Mouse (Mus musculus) right cerebral cortex, adult 18-20 months (tissue): ENCODE measurements at regions not wholly inside any gene's neighbourhood (a gene's known extent, or its start where the extent isn't known, plus 50 kb on each side); places are given as distances from the start of the nearest gene placed in this dataset.
A peak's percentile ranks its signal among the peaks of the same experiment; 100 is the strongest.

ENCODE experiments used
- DNase-seq: peaks from one replicate; pipeline ENCODE4 v3.0.0; 2022; ENCODE audit warnings: mixed read lengths

- no peak for DNase-seq
Observed at GRCm38 (mm10) chr1:57574530-57574929, 167.6 kb upstream of the Tyw5 start.

- no peak for DNase-seq
Observed at GRCm38 (mm10) chr1:57576066-57576753, 169.3 kb upstream of the Tyw5 start.

GRCm38 (mm10) chr1:57579086-57579485 lies 172.2 kb upstream of the Tyw5 start:
- DNase-seq: no peak

GRCm38 (mm10) chr1:57593707-57594589 lies 180.0 kb upstream of the Spats2l start:
- DNase-seq: no peak

- no peak for DNase-seq
Observed at GRCm38 (mm10) chr1:57594815-57595214, 179.1 kb upstream of the Spats2l start.

- no peak for DNase-seq
Observed at GRCm38 (mm10) chr1:57600951-57601350, 173.0 kb upstream of the Spats2l start.

GRCm38 (mm10) chr1:57605525-57605924 lies 168.4 kb upstream of the Spats2l start:
- DNase-seq: no peak

- no peak for DNase-seq
Observed at GRCm38 (mm10) chr1:57606060-57606683, 167.8 kb upstream of the Spats2l start.

GRCm38 (mm10) chr1:57607026-57607425 lies 166.9 kb upstream of the Spats2l start:
- DNase-seq: peak; percentile 52

GRCm38 (mm10) chr1:57607626-57608422 lies 166.1 kb upstream of the Spats2l start:
- no peak for DNase-seq

GRCm38 (mm10) chr1:57608423-57608679 lies 165.6 kb upstream of the Spats2l start:
- DNase-seq: no peak

- DNase-seq: no peak
Observed at GRCm38 (mm10) chr1:57609307-57609706, 164.7 kb upstream of the Spats2l start.

- no peak for DNase-seq
Observed at GRCm38 (mm10) chr1:57612171-57612570, 161.8 kb upstream of the Spats2l start.

- no peak for DNase-seq
Observed at GRCm38 (mm10) chr1:57612931-57613804, 160.8 kb upstream of the Spats2l start.

- no peak for DNase-seq
Observed at GRCm38 (mm10) chr1:57615155-57615554, 158.8 kb upstream of the Spats2l start.

- no peak for DNase-seq
Observed at GRCm38 (mm10) chr1:57617316-57617715, 156.6 kb upstream of the Spats2l start.

GRCm38 (mm10) chr1:57622561-57622960 lies 151.4 kb upstream of the Spats2l start:
- no peak for DNase-seq

GRCm38 (mm10) chr1:57633986-57634385 lies 140.0 kb upstream of the Spats2l start:
- peak; percentile 73 for DNase-seq

- peak; percentile 21 for DNase-seq
Observed at GRCm38 (mm10) chr1:57642131-57642530, 131.8 kb upstream of the Spats2l start.

GRCm38 (mm10) chr1:57643466-57644097 lies 130.4 kb upstream of the Spats2l start:
- no peak for DNase-seq

GRCm38 (mm10) chr1:57664962-57665361 lies 109.0 kb upstream of the Spats2l start:
- no peak for DNase-seq

GRCm38 (mm10) chr1:57665724-57666123 lies 108.2 kb upstream of the Spats2l start:
- no peak for DNase-seq
